Mouse (Mus musculus) kidney, adult 2 months (tissue): ENCODE results near the gene Galnt17.

Experiments used
- CTCF ChIP-seq: fragments of 200-500 bp; conservative IDR thresholded peaks from 2 replicates; pipeline ENCODE4 v1.5.1; 2011; ENCODE audit warnings: low read depth, mild to moderate bottlenecking, control low read depth, low read length, moderate library complexity, mixed read lengths; ENCODE audit not compliant: insufficient read depth, insufficient read length
- POLR2A ChIP-seq: fragments of 200-500 bp; IDR thresholded peaks from one replicate; pipeline ENCODE4 v1.6.1; 2011; ENCODE audit warnings: low read depth, low read length, control low read depth

DNA sequence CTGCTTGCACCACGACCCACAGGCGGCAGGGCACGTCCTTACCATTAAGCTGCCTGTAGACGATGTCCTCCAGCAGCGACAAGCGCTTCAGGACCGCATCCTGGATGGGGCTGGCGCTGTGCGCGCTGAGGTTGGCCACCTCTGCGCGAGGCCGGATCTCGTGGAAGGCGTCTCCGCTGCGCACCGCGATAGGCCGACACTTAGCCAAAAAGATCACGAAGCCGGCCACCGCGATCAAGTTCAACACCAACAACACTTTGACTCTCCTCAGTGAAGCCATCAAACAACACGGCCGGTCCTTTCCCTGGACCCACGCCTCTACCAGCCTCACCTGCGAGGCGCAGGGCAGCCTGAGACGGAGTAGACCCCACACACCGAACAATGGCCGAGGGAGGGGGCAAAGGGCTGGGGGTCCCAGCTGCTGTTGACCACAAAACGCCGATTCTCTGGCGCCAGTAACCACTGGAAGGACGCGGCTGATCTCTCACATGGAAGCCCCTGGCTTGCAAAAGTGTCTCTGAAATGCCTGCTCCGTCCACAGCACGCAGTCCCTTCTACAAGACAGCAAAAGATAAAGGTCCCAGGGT lies 1.9 kb downstream of the Galnt17 start:
- TF ChIP-seq CTCF (no peak), POLR2A (no peak)
